Mouse (Mus musculus) forebrain, embryonic 14.5 days (tissue): ENCODE measurements at regions not wholly inside any gene's neighbourhood (a gene's known extent, or its start where the extent isn't known, plus 50 kb on each side); places are given as distances from the start of the nearest gene placed in this dataset.
A peak's percentile ranks its signal among the peaks of the same experiment; 100 is the strongest.

Source experiments
- ATAC-seq: fragments of 200-750 bp; cut with Nextera tagmentation; 2 replicates; pipeline ENCODE4 v1.8.0; 2017; ENCODE audit warnings: mild to moderate bottlenecking, moderate library complexity
- DNase-seq: peaks from one replicate; pipeline ENCODE4 v3.0.0-alpha.2; 2015; ENCODE audit warnings: low spot score
- H3K27ac ChIP-seq: fragments of 300-500 bp; sonication (generic); 2 replicates; pipeline ENCODE4 v1.5.1; 2014; ENCODE audit warnings: low read depth, mild to moderate bottlenecking, control low read depth, low read length, moderate library complexity
- H3K27me3 ChIP-seq: fragments of 300-500 bp; sonication (generic); replicated peaks from 2 replicates; pipeline ENCODE4 v1.6.1; 2014; ENCODE audit warnings: low read length, control low read depth, mixed read lengths; ENCODE audit not compliant: control insufficient read depth, insufficient read depth
- H3K36me3 ChIP-seq: fragments of 300-500 bp; sonication (generic); 2 replicates; pipeline ENCODE4 v1.6.1; 2014; ENCODE audit warnings: low read length, control low read depth; ENCODE audit not compliant: control insufficient read depth, insufficient read depth
- H3K4me1 ChIP-seq: fragments of 300-500 bp; sonication (generic); 2 replicates; pipeline ENCODE4 v1.6.1; 2014; ENCODE audit warnings: antibody characterized with exemption, low read length, control low read depth; ENCODE audit not compliant: control insufficient read depth, insufficient read depth
- H3K4me2 ChIP-seq: fragments of 300-500 bp; sonication (generic); 2 replicates; pipeline ENCODE4 v1.6.1; 2014; ENCODE audit warnings: mild to moderate bottlenecking, control low read depth, low read length
- H3K4me3 ChIP-seq: fragments of 300-500 bp; sonication (generic); 2 replicates; pipeline ENCODE4 v1.5.1; 2014; ENCODE audit warnings: low read depth, low read length, control low read depth
- H3K9ac ChIP-seq: fragments of 300-500 bp; sonication (generic); 2 replicates; pipeline ENCODE4 v1.6.1; 2014; ENCODE audit warnings: mild to moderate bottlenecking, low read length, control low read depth, moderate library complexity
- H3K9me3 ChIP-seq: fragments of 300-500 bp; sonication (generic); replicated peaks from 2 replicates; pipeline ENCODE4 v1.6.1; 2016; ENCODE audit warnings: low read length, control low read depth, mixed read lengths; ENCODE audit not compliant: control insufficient read depth
- WGBS: fragments of 180-500 bp; shearing (Covaris S2); extraction: QIAGEN DNeasy Blood & Tissue Kit; methylation state at CpG from one replicate; pipeline ENCODE4 v1.1.7; 2014; 5-methylcytosine and 5-hydroxymethylcytosine counted together

DNA sequence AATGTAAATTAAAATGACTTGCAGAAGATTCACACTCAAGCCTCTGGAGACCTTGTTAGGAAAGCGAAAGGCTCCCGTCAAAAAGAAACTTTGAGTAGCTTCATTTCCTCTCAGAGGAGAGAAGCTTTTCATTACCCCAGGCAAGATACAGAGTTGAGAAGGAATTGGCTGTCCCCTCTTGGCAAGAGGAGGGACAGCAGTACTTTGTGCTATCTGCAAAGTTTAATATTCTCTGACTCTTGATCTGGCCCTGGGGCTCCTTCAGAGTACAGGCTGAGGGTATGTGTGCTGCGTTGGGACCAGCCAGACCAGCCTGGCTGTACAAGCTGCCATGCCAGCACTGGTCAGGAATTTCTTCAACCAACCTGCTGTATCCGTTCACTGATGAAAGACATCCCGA is 525.4 kb downstream of the Amy2a5 start:
- no peak overlapping the region for H3K27ac ChIP-seq
- no peak overlapping the region for H3K4me3 ChIP-seq
- 56% methylated on average over 5 of the region's 5 CpGs for WGBS
- H3K27me3 ChIP-seq = no peaks in the 10 kb centered on the region
- no peaks in the 10 kb centered on the region for H3K36me3 ChIP-seq
- no peak overlapping the region for H3K4me2 ChIP-seq
- no peak overlapping the region for H3K9ac ChIP-seq
- H3K9me3 ChIP-seq = no peaks in the 10 kb centered on the region
- DNase-seq = no peak
- no peak for ATAC-seq
- H3K4me1 ChIP-seq = no peaks in the 10 kb centered on the region

DNA sequence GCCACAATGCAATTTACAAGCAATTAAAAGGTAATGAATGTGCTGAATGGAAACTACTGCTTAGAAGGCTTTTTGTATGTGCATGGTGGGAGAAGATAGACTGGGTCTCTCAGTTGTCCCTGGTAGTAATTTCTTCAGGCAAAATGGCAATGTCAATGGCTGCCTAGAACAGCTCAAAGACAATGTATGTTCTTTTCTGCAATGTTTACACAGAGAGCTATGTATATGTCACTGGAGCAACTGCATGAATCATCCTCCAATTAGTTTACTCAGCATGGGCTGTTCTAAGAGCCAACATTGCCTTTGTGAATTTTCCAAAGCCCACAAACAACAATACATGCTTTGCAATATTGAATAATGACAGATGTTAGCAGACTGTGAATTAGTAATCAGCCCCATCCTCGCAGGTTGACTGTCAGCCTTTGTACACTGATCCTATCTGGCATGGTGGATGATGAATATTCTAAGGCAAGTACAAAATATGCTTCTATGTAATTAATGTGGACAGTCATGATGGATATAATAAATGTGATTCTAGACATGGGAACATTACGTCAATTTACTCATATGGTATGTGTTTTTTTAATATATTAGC is 559.0 kb downstream of the Amy2a5 start:
- Histone ChIP-seq H3K36me3 (no peaks in the 10 kb centered on the region), H3K27ac (no peak overlapping the region), H3K4me2 (no peak overlapping the region), H3K9ac (no peak overlapping the region), H3K27me3 (no peaks in the 10 kb centered on the region), H3K9me3 (no peaks in the 10 kb centered on the region), H3K4me1 (no peaks in the 10 kb centered on the region), H3K4me3 (no peak overlapping the region)
- WGBS = 56% methylated on average over 2 of the region's 2 CpGs
- DNase-seq = peak; percentile 13
- ATAC-seq = peak; percentile 50; the same call in 1 of the 2 replicates

DNA sequence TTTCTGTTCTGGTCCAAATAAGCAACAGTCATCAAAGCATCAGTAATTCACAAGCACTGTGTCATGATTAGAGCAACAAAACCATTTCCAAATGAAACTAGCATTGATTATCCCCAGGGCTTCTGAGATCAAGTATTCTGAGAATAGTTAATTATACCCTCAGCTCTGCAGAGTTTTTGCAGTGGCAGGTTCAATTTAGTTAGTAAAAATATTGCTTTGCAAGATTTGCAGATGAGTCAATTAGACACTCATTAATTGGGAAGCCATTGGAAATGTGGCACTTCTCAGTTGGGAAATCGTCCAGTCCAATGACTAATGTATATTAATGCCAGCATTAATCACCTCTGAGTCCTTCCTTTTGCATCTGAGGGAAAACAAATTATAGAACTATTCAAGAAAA is 570.5 kb downstream of the Amy2a5 start:
- Histone ChIP-seq H3K27me3 (no peaks in the 10 kb centered on the region), H3K27ac (no peak overlapping the region), H3K4me2 (no peak overlapping the region), H3K9me3 (no peaks in the 10 kb centered on the region), H3K9ac (no peak overlapping the region), H3K36me3 (no peaks in the 10 kb centered on the region), H3K4me1 (no peaks in the 10 kb centered on the region), H3K4me3 (no peak overlapping the region)
- ATAC-seq = no peak
- 11% methylated on average over 1 of the region's 1 CpGs for WGBS
- peak; percentile 35 for DNase-seq

- Histone ChIP-seq H3K27ac (no peak overlapping the region), H3K4me3 (no peak overlapping the region)
- WGBS = 86% methylated on average over 2 of the region's 2 CpGs
These were observed 620.1 kb downstream of the Amy2a5 start for GRCm38 (mm10) chr3:112638581-112638980.

GRCm38 (mm10) chr3:112603470-112603869 is 655.2 kb downstream of the Amy2a5 start:
- Histone ChIP-seq H3K4me1 (no peaks in the 10 kb centered on the region), H3K4me2 (no peak overlapping the region), H3K9ac (no peak overlapping the region), H3K27ac (no peak overlapping the region), H3K27me3 (no peaks in the 10 kb centered on the region), H3K9me3 (no peaks in the 10 kb centered on the region), H3K36me3 (no peaks in the 10 kb centered on the region), H3K4me3 (no peak overlapping the region)
- DNase-seq (no peak), ATAC-seq (no peak)
- WGBS = 78% methylated on average over 1 of the region's 1 CpGs

More at GRCm38 (mm10) chr3:112638581-112638980, 620.1 kb downstream of the Amy2a5 start:
- Histone ChIP-seq H3K27me3 (no peaks in the 10 kb centered on the region), H3K4me1 (no peaks in the 10 kb centered on the region), H3K36me3 (no peaks in the 10 kb centered on the region), H3K9me3 (no peaks in the 10 kb centered on the region), H3K9ac (no peak overlapping the region), H3K4me2 (no peak overlapping the region)
- DNase-seq (no peak), ATAC-seq (no peak)

- 91% methylated on average over 1 of the region's 1 CpGs for WGBS
- no peak for DNase-seq
- no peaks in the 10 kb centered on the region for H3K4me1 ChIP-seq
- H3K4me3 ChIP-seq = no peak overlapping the region
- no peak overlapping the region for H3K27ac ChIP-seq
- no peaks in the 10 kb centered on the region for H3K27me3 ChIP-seq
- no peak overlapping the region for H3K9ac ChIP-seq
- H3K9me3 ChIP-seq = no peaks in the 10 kb centered on the region
- H3K4me2 ChIP-seq = no peak overlapping the region
- no peaks in the 10 kb centered on the region for H3K36me3 ChIP-seq
- no peak for ATAC-seq
These were observed 676.3 kb downstream of the Amy2a5 start for GRCm38 (mm10) chr3:112582314-112582713.
